Mouse (Mus musculus) liver, adult 10 weeks (tissue): ENCODE measurements around the gene Tmem140. TPM values are rescaled to one million over a fixed set of nuclear protein-coding genes. Genes with fewer than 3 reads are reported as not detected.

Source experiments
- polyA plus RNA-seq: library from polyadenylated mRNA; stranded (reverse); fragments of 350-450 nt; fragmentation: Illumina TruSeq; extraction: RNeasy Lipid Tissue Mini Kit (QIAGEN cat#74804); gene quantifications from one replicate; pipeline ENCODE4 v1.2.3, GENCODE M21; 2014; ENCODE audit warnings: low read depth, low replicate concordance

The Tmem140 gene
- 19.4 TPM for polyA plus RNA-seq

DNA sequence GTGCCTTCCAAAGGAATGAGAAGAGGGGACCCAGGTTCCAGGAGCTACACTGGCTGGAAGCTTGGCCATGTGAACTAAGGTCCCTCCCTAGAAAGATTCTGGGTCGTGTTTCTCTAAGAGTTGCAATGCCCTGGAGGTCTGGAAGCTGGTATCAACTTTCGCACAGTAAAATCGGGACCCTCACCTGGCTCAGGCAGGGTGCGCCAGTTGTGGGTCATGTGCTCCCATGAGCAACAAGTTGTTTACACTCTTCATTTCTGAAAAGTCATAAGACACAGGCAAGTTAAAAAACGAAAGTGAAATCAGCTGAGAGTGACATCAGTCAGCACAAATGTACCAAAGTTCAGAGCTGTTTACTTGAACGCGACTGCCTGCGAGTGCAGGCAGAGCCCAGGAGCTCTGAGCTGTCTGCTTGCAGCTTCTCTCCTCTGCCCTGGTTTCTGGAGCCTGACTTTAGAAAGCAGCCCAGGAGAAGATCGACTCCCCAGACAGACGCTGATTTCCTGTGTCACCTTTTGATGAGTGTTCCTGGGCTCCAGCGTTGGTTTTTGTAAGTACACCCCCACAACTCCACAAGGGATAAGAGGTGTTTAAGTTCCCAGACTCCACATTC, at the start of gene Tmem140:
TSS of gene Tmem140 (plus strand) at position 356 of the 613 bp plus-strand sequence.

DNA sequence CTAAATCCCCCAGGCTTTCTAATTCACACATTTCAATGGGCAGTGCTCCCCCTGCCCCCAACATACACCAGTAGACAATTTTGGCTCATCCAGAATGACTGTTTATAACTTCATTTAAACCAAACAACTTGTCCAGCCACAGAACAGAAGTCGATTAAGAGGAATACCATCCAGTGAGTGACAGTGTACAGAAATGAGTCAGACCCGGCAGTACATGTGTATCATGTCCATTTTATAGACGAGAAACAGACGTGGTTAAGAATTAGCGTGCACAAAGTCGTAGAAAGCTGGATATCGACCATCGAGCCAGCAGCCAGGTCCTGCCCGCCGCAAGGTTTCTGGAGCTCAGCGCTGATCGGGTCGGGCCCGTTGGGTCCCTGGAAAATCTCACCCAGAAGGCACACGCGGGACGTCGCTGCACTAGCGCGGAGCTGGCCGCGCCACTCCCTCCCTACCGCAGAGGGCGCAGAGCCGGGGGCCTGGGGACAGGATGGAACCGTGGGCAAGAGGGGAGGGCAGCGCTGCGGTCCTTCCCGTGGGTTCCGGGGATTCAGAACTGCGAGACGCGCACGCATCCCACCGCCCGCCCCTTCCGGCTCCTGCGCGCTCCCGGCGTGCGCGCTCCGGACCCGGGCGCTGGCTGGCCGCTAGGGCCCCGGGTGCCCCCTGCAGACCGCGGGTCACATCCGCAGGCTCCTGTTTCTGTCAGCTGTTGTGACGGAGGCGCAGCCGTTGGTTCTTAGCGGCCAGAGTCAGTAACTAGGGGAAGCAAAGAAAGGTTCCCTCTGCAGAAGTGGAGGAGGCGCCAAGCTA, 14.8 kb downstream of the Tmem140 start, which contains the start of gene Cyren:
TSS of gene Cyren (minus strand) at position 552 of the 813 bp plus-strand sequence.

DNA sequence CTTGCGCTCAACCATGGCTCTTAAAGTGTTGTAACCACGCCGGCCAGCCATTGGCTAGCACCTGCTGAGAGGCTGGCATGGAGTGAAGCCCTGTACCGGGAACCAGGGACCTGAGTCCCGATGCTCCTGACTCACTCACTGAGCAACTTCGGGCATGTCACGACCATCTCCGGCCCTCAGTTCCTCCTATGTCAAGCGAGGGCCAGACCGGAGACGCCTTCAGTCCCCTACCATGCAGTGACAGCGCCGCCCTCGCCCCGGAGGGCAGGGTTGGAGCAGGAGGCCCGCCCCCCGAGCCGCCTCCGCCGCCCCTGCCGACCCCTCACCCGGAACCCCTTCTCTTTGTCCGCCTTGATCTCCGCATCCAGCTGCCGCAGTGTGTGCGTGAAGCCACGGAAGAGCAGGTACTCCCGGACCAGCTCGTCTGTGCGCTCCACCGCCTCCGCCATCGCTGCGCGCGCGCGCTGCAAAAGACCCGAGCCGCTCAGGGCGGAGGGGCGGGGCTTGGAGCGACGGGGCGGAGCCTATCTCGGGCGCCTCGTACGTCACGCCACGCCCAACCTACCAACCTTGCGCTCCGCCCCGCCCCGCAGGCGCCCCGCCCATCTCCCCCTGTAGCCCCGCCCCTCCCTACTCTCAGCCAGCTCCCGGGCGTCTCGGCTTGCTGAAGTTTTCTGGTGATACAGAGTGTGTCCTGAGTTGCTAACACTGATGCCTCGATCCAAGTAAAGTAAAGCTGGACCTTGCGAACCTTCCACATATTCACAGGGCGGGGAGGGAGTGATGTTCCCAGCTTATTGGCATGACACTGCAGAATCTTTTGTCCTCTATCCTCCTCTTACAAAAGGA, 47.6 kb downstream of the Tmem140 start, which contains the start of gene Wdr91:
TSS of gene Wdr91 (minus strand) at position 506 of the 849 bp plus-strand sequence.

DNA sequence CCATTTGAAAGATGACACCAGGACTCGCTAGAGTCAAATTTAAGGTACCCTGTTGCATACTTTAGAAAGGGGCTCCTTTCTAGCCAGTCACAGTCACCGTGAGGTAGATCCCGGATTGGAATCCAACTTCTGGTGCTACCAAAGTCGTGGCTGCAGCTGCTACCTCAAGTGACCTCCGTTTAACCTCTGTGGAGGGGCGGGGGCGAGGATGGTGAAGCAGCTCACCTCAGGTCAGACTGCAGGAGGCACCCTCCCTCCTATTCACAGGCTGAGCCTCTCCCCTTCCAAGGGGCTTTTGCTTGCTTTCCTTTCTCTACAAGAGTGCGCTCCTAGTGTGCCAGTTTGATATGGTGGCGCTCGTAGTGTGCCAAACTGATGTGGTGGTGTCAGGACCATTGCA, 57.0 kb downstream of the Tmem140 start, which contains the start of gene Stra8:
TSS of gene Stra8 (plus strand) at position 208 of the 400 bp plus-strand sequence.

Other genes starting within 250 kb of the Tmem140 start
- gene Agbl3, start 82.7 kb upstream of the Tmem140 start, polyA plus RNA-seq: 17.3 TPM
- 1.3 TPM for gene Cyren, start 14.9 kb downstream of the Tmem140 start, polyA plus RNA-seq
- gene Wdr91, start 47.7 kb downstream of the Tmem140 start, polyA plus RNA-seq: 7.9 TPM
- gene Stra8, start 57.0 kb downstream of the Tmem140 start, polyA plus RNA-seq: not detected
- gene Slc23a4, start 125.3 kb downstream of the Tmem140 start, polyA plus RNA-seq: not detected